Mouse (Mus musculus) hindbrain, embryonic 10.5 days (tissue): ENCODE measurements around the gene Pum3. TPM values are rescaled to one million over a fixed set of nuclear protein-coding genes. Genes with fewer than 3 reads are reported as not detected.
"Not testable (repeated sequence)": the region's sequence is repeated elsewhere in the genome, so short reads cannot be mapped to it uniquely, and the experiment has no call there.

Experiments
- DNase-seq: peaks from one replicate; pipeline ENCODE4 v3.0.0-alpha.2; 2017; ENCODE audit warnings: low spot score
- H3K27ac ChIP-seq: fragments of 300-500 bp; sonication (generic); 2 replicates; pipeline ENCODE4 v1.5.1; 2016; ENCODE audit warnings: mild to moderate bottlenecking, moderate library complexity
- H3K27me3 ChIP-seq: fragments of 300-500 bp; sonication (generic); 2 replicates; pipeline ENCODE4 v1.6.1; 2016; ENCODE audit warnings: mild to moderate bottlenecking; ENCODE audit not compliant: poor library complexity, insufficient read depth, severe bottlenecking
- H3K36me3 ChIP-seq: fragments of 300-500 bp; sonication (generic); 2 replicates; pipeline ENCODE4 v1.6.1; 2016; ENCODE audit warnings: mild to moderate bottlenecking, moderate library complexity
- H3K4me1 ChIP-seq: fragments of 300-500 bp; sonication (generic); replicated peaks from 2 replicates; pipeline ENCODE4 v1.6.1; 2016; ENCODE audit warnings: mild to moderate bottlenecking
- H3K4me3 ChIP-seq: fragments of 300-500 bp; sonication (generic); 2 replicates; pipeline ENCODE4 v1.5.1; 2016; ENCODE audit warnings: mild to moderate bottlenecking, moderate library complexity
- H3K9me3 ChIP-seq: fragments of 300-500 bp; sonication (generic); 2 replicates; pipeline ENCODE4 v1.6.1; 2016; ENCODE audit warnings: mild to moderate bottlenecking, moderate library complexity
- WGBS: fragments of 180-500 bp; shearing (Covaris S2); methylation state at CpG from one replicate; pipeline ENCODE4 v1.1.7; 2016; 5-methylcytosine and 5-hydroxymethylcytosine counted together
- polyA plus RNA-seq: library from polyadenylated mRNA; unstranded; fragments of >200 nt; fragmentation: Nextera tagmentation; extraction: Ambion mirVana; gene quantifications from 2 replicates; pipeline ENCODE4 v1.2.1, GENCODE M21; 2016

The Pum3 gene
- polyA plus RNA-seq, 1 experiment from 2014 or later = 56.0 TPM

GRCm38 (mm10) chr19:27416569-27416968 lies 13.1 kb downstream of the Pum3 start:
- Histone ChIP-seq H3K4me3 (no peak overlapping the region), H3K9me3 (no peaks in the 10 kb centered on the region), H3K27ac (no peak overlapping the region), H3K27me3 (no peaks in the 10 kb centered on the region), H3K4me1 (no peaks in the 10 kb centered on the region), H3K36me3 (peaks cover 95% of the 10 kb centered on the region)
- DNase-seq = peak; percentile 55
- 70% methylated on average over 11 of the region's 11 CpGs for WGBS

- no peaks in the 10 kb centered on the region for H3K27me3 ChIP-seq
- H3K4me3 ChIP-seq = no peak overlapping the region
- H3K9me3 ChIP-seq = no peaks in the 10 kb centered on the region
- no peak for DNase-seq
- H3K4me1 ChIP-seq = no peaks in the 10 kb centered on the region
- H3K27ac ChIP-seq = no peak overlapping the region
- WGBS = 93% methylated on average over 4 of the region's 4 CpGs
- peaks cover 79% of the 10 kb centered on the region for H3K36me3 ChIP-seq
Observed at GRCm38 (mm10) chr19:27411340-27411739, 18.3 kb downstream of the Pum3 start.

GRCm38 (mm10) chr19:27410751-27411150 lies 18.9 kb downstream of the Pum3 start:
- WGBS = 92% methylated on average over 4 of the region's 4 CpGs
- no peak for DNase-seq
- H3K9me3 ChIP-seq = no peaks in the 10 kb centered on the region
- H3K4me3 ChIP-seq = no peak overlapping the region
- no peaks in the 10 kb centered on the region for H3K27me3 ChIP-seq
- H3K36me3 ChIP-seq = peaks cover 73% of the 10 kb centered on the region
- no peaks in the 10 kb centered on the region for H3K4me1 ChIP-seq
- H3K27ac ChIP-seq = no peak overlapping the region

GRCm38 (mm10) chr19:27409782-27410181 lies 19.8 kb downstream of the Pum3 start:
- Histone ChIP-seq H3K36me3 (peaks cover 63% of the 10 kb centered on the region), H3K9me3 (no peaks in the 10 kb centered on the region), H3K27ac (no peak overlapping the region), H3K4me1 (no peaks in the 10 kb centered on the region), H3K27me3 (no peaks in the 10 kb centered on the region), H3K4me3 (no peak overlapping the region)
- DNase-seq = no peak

GRCm38 (mm10) chr19:27409196-27409595 lies 20.4 kb downstream of the Pum3 start:
- H3K27me3 ChIP-seq = no peaks in the 10 kb centered on the region
- no peaks in the 10 kb centered on the region for H3K9me3 ChIP-seq
- H3K4me3 ChIP-seq = no peak overlapping the region
- DNase-seq = no peak
- no peak overlapping the region for H3K27ac ChIP-seq
- 93% methylated on average over 4 of the region's 4 CpGs for WGBS
- peaks cover 58% of the 10 kb centered on the region for H3K36me3 ChIP-seq
- no peaks in the 10 kb centered on the region for H3K4me1 ChIP-seq

GRCm38 (mm10) chr19:27397797-27398196 lies 31.8 kb downstream of the Pum3 start:
- 87% methylated on average over 9 of the region's 9 CpGs for WGBS
- Histone ChIP-seq H3K4me3 (no peak overlapping the region), H3K36me3 (peaks cover 93% of the 10 kb centered on the region), H3K27ac (no peak overlapping the region), H3K9me3 (no peaks in the 10 kb centered on the region), H3K4me1 (no peaks in the 10 kb centered on the region), H3K27me3 (no peaks in the 10 kb centered on the region)
- no peak for DNase-seq

- 92% methylated on average over 5 of the region's 5 CpGs for WGBS
- Histone ChIP-seq H3K4me1 (no peaks in the 10 kb centered on the region), H3K27me3 (no peaks in the 10 kb centered on the region), H3K27ac (no peak overlapping the region), H3K4me3 (no peak overlapping the region), H3K9me3 (no peaks in the 10 kb centered on the region), H3K36me3 (peaks cover 98% of the 10 kb centered on the region)
- no peak for DNase-seq
Observed at GRCm38 (mm10) chr19:27397223-27397622, 32.4 kb downstream of the Pum3 start.

- Histone ChIP-seq H3K4me3 (no peak overlapping the region), H3K27me3 (no peaks in the 10 kb centered on the region), H3K36me3 (peaks cover 99% of the 10 kb centered on the region), H3K9me3 (no peaks in the 10 kb centered on the region), H3K4me1 (no peaks in the 10 kb centered on the region), H3K27ac (no peak overlapping the region)
- 95% methylated on average over 2 of the region's 2 CpGs for WGBS
- DNase-seq = no peak
Observed at GRCm38 (mm10) chr19:27396719-27397118, 32.9 kb downstream of the Pum3 start.

GRCm38 (mm10) chr19:27395936-27396335 lies 33.7 kb downstream of the Pum3 start:
- peaks cover 99% of the 10 kb centered on the region for H3K36me3 ChIP-seq
- H3K27ac ChIP-seq = no peak overlapping the region
- 97% methylated on average over 5 of the region's 5 CpGs for WGBS
- no peaks in the 10 kb centered on the region for H3K27me3 ChIP-seq
- H3K4me3 ChIP-seq = no peak overlapping the region
- H3K4me1 ChIP-seq = no peaks in the 10 kb centered on the region
- no peak for DNase-seq
- H3K9me3 ChIP-seq = no peaks in the 10 kb centered on the region

- Histone ChIP-seq H3K27me3 (no peaks in the 10 kb centered on the region), H3K4me3 (no peak overlapping the region), H3K4me1 (no peaks in the 10 kb centered on the region), H3K27ac (no peak overlapping the region), H3K9me3 (no peaks in the 10 kb centered on the region), H3K36me3 (peaks cover 99% of the 10 kb centered on the region)
- DNase-seq = no peak
- WGBS = 91% methylated on average over 8 of the region's 8 CpGs
Observed at GRCm38 (mm10) chr19:27395481-27395880, 34.1 kb downstream of the Pum3 start.

GRCm38 (mm10) chr19:27394341-27394990 lies 35.2 kb downstream of the Pum3 start:
- Histone ChIP-seq H3K4me3 (no peak overlapping the region), H3K9me3 (no peaks in the 10 kb centered on the region), H3K27ac (no peak overlapping the region), H3K36me3 (peaks cover 99% of the 10 kb centered on the region), H3K27me3 (no peaks in the 10 kb centered on the region), H3K4me1 (no peaks in the 10 kb centered on the region)
- DNase-seq = no peak
- 96% methylated on average over 7 of the region's 7 CpGs for WGBS

GRCm38 (mm10) chr19:27392431-27392830 lies 37.2 kb downstream of the Pum3 start:
- H3K4me1 ChIP-seq = no peaks in the 10 kb centered on the region
- no peak for DNase-seq
- 82% methylated on average over 2 of the region's 2 CpGs for WGBS

GRCm38 (mm10) chr19:27391344-27391743 lies 38.3 kb downstream of the Pum3 start:
- H3K27me3 ChIP-seq = no peaks in the 10 kb centered on the region
- no peaks in the 10 kb centered on the region for H3K4me1 ChIP-seq
- DNase-seq = no peak
- no peaks in the 10 kb centered on the region for H3K9me3 ChIP-seq
- H3K27ac ChIP-seq = no peak overlapping the region
- no peak overlapping the region for H3K4me3 ChIP-seq
- 89% methylated on average over 2 of the region's 2 CpGs for WGBS
- peaks cover 99% of the 10 kb centered on the region for H3K36me3 ChIP-seq

More at GRCm38 (mm10) chr19:27392431-27392830, 37.2 kb downstream of the Pum3 start:
- Histone ChIP-seq H3K36me3 (peaks cover 99% of the 10 kb centered on the region), H3K4me3 (no peak overlapping the region), H3K27ac (no peak overlapping the region), H3K9me3 (no peaks in the 10 kb centered on the region), H3K27me3 (no peaks in the 10 kb centered on the region)

- H3K36me3 ChIP-seq = peaks cover 99% of the 10 kb centered on the region
Observed at GRCm38 (mm10) chr19:27389566-27389965, 40.1 kb downstream of the Pum3 start.

More at GRCm38 (mm10) chr19:27389566-27389965, 40.1 kb downstream of the Pum3 start:
- not testable (repeated sequence) for H3K27ac ChIP-seq, H3K27me3 ChIP-seq, DNase-seq, H3K4me3 ChIP-seq, H3K4me1 ChIP-seq, H3K9me3 ChIP-seq
- 89% methylated on average over 4 of the region's 4 CpGs for WGBS
